Mouse (Mus musculus) left cerebral cortex, postnatal 10 days (tissue): ENCODE results near the gene Ctnnbip1. TPM values are rescaled to one million over a fixed set of nuclear protein-coding genes. Genes with fewer than 3 reads are reported as not detected.

Experiments used
- DNase-seq, 2 experiments: peaks; one replicate each; pipeline ENCODE4 v3.0.0; 2021 to 2022; ENCODE audit warnings: low spot score in 2 of 2, mixed read lengths in 1 of 2; ENCODE audit errors: extremely low spot score in 1 of 2
- intact Hi-C: fragments of 180-260 bp; cut with DNase I; formaldehyde crosslinking; loops from one replicate; pipeline ENCODE4 v1.15.1; 2025
- total RNA-seq, 2 experiments: library from RNA; stranded (reverse); gene quantifications; 2 replicates each; pipeline ENCODE4 v1.2.3; 2021

Gene Ctnnbip1
- 10 to 100 TPM; 65.3 to 73.2 TPM for total RNA-seq

DNA sequence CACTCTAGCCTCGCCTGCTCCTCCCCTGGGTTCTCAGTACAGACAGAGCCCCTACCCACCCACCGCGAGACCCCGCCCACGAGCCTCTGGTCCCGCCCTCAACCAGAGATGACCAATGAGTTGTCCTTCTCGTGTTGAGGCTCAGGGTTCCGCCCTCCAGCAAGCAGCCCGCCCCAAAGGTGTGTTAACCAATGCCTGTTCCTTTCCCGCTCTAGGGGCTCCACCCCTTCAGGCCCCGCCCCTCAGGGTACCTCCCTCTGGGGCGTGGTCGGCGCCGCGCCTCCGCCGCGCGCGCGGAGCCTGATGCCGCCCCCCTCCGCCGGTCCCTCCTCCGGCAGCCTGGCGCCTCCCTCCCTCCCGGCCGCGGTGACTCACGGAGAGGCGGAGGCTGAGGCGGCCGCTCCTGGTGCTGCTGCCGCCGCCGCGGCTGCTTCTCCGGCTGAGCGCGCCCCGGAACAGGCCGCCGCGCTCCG is at the start of gene Ctnnbip1:
Gene Ctnnbip1 (plus strand): TSS at position 369 of the 473 bp plus-strand sequence.
- intact Hi-C loops, result no loop called here
- DNase-seq, result peak; percentile 95 to 98

GRCm38 (mm10) chr4:149469557-149469956 is 48.5 kb upstream of the Ctnnbip1 start:
- intact Hi-C loops, result no loop called here
- no peak for DNase-seq

DNA sequence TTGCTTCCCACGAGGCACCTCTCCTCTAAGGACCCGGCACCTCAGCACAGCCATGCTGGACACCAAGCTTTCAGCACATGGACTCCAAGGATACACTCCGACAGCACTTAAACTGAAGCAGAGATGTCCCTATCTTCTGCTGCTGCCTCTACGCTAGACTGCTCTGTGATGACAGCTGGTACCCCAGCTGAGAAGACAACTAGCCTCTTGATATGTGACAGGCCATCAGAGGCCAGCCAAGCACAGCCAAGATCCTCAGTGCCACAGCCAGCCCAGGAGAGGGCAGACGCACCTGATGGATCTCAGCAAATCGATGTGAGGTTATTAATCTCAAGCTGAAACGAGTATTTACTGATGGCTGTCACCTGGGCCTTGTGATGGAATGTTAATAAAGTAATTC is 42.9 kb upstream of the Ctnnbip1 start:
- intact Hi-C loops, result no loop called here
- no peak for DNase-seq

GRCm38 (mm10) chr4:149477078-149477477 is 41.0 kb upstream of the Ctnnbip1 start, which contains the start of gene Tmem274:
TSS of gene Tmem274 (plus strand) at chr4:149477378.
- no peak for DNase-seq
- intact Hi-C loops, result no loop called here

- intact Hi-C loops, result no loop called here
- no peak for DNase-seq
Measured at GRCm38 (mm10) chr4:149484566-149484965, 33.5 kb upstream of the Ctnnbip1 start.

DNA sequence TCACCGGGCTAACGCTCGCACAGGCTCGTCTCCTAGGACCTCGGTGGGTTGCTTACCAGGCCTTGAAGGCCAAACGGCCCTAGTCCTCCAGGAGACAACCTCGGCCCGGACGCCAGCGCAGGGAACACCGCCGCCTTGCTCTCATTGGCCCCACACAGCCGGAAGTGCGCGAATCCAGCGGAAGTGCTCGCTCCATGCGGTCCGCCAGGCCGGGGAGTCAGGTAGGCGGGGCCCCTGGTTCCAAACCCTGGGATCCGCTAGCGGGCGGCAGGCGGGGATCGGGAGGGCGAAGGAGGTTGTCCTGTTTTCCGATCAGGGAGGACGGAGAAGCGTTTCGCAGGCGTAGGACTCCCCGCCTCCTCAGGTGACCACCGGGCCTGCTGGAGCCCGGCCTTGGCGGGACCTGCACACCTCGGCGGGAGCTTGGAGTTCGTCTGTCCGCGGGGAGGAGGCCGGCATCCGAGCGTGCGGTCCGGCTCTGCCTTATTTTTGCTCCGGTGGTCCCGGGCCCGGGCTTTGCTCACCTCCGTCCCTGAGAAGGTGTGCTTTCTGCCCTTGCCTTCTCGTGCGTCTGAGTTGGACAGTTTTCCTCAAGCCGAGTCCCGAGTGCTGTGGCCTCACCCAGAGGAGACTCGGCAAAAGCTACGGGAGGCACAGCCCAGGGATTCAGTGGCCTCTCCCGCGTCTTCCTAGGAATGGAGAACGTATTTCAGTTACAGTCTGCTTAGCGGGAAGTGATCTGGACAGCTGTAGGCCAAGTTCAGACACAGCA is 32.8 kb upstream of the Ctnnbip1 start, which contains the start of the genes Nmnat1 and Lzic:
Gene Nmnat1 (minus strand): TSS at position 150 of the 772 bp plus-strand sequence.
Gene Lzic (plus strand): TSS at position 177 of the 772 bp plus-strand sequence.
- DNase-seq, result peak; percentile 92 to 97
- intact Hi-C loops, result loop anchor here (5.0 kb wide), 1 partner anchor 57 kb away; no protein-coding TSS in a partner anchor

GRCm38 (mm10) chr4:149485825-149486206 is 32.2 kb upstream of the Ctnnbip1 start:
- intact Hi-C loops, result loop anchor here (5.0 kb wide), 1 partner anchor 56 kb away; no protein-coding TSS in a partner anchor
- DNase-seq, result peak in 1 of 2 experiments; percentile 11

- intact Hi-C loops, result loop anchor here (5.0 kb wide), 1 partner anchor 55 kb away; no protein-coding TSS in a partner anchor
- no peak for DNase-seq
Measured at GRCm38 (mm10) chr4:149487729-149488128, 30.3 kb upstream of the Ctnnbip1 start.

DNA sequence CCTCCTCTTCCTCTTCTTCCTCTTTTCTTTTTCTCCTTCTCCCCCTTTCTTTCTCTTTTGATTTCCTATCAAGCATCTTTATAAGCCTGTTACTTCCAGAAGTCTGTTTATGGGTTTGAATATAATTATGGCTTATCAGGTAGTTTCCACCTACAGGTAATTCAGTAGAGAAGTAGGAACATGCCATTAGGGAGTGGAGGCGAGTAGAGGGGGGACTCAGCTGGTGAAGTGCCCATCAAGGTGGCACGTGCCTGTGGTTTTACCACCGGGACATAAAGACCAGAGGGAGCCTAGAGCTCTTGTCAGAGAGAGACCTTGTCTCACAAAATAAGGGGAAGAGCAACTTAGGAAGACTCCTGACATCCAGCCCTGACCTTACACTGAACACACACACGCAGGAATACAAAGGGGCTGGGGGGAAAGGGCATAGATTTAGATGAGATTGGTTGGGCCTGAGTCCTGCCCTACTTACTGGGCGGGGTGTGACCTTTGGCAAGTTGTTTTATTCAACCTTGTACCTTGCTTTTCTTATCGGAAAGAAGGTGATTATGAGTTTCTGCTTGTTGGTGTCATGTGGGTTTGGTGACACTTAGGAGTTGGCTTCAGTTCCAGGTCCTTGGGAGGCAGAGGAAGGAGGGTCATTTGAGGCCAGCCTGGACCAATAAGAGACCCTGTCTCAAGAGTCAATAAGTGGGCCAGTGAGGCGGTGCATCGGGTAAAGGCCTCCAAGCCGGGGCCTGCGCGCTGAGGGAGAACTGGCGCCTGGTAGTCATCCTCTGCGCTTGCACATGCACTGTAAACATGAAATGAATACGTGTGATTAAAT is 28.4 kb upstream of the Ctnnbip1 start:
- intact Hi-C loops, result loop anchor here (5.0 kb wide), 1 partner anchor 53 kb away; no protein-coding TSS in a partner anchor
- no peak for DNase-seq

- intact Hi-C loops, result no loop called here
- DNase-seq, result no peak
Measured at GRCm38 (mm10) chr4:149491151-149491550, 26.9 kb upstream of the Ctnnbip1 start.

DNA sequence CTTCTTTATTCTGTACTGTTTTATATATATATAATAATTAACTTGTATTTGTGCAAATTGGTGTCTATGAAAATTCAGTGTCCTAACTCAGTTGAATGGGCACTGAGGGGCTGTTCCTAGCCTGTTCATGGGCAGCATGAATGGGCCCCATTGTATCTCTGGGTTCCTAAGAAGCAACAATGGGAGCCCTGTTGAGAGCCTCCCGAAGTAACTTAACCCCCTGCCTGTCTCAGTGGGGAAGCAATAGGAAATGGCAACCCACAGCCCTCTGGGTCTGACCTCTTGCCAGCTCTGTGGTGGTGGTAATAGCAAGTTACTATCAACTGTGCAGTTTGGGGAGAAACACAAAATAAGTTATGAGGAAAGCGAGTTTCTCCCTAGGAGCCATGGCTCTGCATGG is 21.4 kb upstream of the Ctnnbip1 start:
- intact Hi-C loops, result no loop called here
- DNase-seq, result peak in 1 of 2 experiments; percentile 43

GRCm38 (mm10) chr4:149498901-149499300 is 19.1 kb upstream of the Ctnnbip1 start:
- DNase-seq, result no peak
- intact Hi-C loops, result no loop called here

- no peak for DNase-seq
- intact Hi-C loops, result no loop called here
Measured at GRCm38 (mm10) chr4:149499790-149500189, 18.2 kb upstream of the Ctnnbip1 start.

DNA sequence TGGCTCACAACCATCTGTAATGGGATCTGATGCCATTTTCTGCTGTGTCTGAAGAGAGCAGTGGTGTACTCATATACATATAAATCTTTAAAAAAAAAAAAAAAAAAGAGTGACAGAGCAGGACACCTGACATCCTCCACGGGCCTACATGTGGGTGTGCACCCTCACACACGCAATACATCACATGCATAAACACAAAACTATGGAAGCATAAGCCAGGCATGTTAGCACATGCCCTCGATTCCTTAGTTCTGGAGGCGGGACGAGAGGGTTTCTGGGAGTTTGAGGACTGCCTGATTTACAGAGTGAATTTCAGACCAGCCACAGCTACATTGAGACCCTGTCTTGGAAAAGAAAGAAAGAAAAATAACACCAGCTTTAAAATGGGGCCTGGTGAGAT is 13.7 kb upstream of the Ctnnbip1 start:
- no peak for DNase-seq
- intact Hi-C loops, result no loop called here

DNA sequence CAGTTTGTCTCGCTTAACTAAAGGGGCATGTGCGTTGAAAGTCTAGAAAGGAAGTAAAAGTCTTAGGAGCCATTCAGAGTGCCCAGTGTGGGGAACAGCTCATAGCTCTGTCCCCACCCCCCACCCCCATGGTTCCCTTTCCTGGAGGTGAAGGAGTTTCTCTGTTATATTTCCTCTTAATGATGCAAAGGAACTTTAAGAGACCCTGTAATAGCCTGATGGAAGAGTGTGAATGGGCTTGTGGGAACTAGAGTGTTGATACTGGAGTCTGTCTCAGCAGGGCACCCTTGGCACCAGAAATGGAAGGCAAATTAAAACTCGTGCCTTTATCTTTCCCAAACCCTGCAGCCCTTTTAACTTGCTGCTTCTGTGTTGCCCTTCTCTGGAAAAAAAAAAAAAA is 13.2 kb upstream of the Ctnnbip1 start:
- intact Hi-C loops, result no loop called here

DNA sequence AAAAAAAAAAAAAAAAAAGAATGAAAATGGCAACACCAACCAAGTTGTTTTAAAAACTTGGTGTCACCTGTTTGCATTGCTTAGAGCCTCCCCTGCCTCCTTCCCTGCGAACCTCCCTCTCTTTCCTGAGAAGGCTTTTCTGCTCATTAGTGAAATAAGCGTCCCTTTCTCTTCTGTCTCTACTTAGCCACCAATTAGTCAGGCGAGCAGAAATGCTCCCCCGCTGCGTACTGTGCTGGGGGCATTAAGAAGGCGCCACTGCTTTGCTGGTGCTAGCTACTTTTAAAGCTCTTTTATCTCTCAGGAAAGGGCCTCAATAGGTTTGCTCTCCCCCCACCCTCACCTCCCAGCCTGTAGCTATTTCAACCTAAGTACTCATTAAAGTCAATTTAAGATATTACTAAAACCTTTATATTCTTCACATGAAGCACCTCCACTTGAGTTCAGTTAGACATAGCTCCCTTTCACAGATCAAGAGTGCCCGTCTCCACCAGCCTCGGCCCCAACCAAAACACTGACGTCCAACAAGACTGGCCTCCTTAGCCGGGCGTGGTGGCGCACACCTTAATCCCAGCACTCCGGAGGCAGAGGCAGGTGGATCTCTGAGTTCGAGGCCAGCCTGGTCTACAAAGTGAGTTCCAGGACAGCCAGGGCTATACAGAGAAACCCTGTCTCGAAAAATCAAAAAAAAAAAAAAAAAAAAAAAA is 12.6 kb upstream of the Ctnnbip1 start:
- DNase-seq, result no peak
- intact Hi-C loops, result no loop called here

More for the DNA sequence above, 13.2 kb upstream of the Ctnnbip1 start:
- DNase-seq, result no peak

DNA sequence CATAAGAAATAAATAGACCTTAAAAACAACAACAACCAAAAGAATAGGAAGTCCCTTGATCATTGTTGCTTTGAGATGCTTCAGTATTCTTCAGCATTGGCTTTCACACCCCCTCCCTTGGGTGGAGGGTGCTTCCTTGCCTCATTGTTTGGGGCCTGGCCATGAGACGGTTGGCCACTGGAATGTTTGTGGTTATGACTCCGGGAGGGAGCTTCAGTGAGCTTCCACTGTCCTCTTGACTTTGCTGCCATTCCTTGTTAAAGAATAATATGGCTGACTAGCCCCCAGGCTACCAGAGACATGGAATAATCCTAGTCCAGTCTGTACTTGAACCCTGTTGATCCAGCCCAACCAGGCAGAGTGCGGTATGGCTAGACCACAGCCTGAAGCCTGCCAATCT is 11.1 kb upstream of the Ctnnbip1 start:
- intact Hi-C loops, result no loop called here
- no peak for DNase-seq

DNA sequence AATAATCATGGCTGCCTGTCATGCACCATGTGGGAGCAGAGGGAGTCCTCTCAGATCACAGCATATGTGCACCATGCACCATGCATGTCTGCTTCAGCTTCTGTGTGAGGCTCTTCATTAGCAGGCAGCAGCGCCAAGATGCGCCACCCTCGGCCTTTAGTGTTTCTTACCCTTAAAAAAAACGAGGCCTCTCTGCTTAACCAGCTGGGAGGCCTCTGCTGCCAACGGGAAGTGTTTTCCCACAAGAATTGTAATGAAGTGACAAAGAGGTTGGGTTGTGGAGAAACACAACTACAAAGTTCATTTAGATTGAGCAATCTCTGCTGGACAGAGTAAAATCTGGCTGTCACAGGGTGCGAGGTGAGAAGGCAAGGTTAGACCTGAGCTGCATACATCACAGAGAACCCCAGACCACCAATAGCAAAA is 6.8 kb upstream of the Ctnnbip1 start:
- intact Hi-C loops, result no loop called here
- no peak for DNase-seq

DNA sequence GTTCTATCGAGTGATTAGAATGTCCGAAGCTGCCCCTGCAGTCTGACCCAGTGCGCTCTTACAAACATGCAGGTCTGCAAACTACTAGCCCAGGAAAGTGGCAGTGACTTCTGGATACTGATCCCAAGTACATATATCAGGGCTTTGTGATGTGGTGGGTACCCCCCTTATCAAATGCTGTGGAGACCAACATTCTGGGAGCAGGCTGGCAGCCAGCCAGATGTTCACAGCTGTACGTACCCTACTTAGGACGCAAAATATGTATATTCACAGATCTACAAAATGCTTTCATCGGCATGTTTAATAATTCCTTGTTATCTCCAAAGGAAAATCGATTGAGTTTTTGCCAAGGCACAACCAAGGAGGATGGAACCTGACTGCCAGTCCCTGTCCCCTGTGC is 6.0 kb upstream of the Ctnnbip1 start:
- intact Hi-C loops, result no loop called here
- no peak for DNase-seq
